Mouse (Mus musculus) ES-E14 (cell line): Measurements from ENCODE around the gene Gng8. TPM values are rescaled to one million over a fixed set of nuclear protein-coding genes. Genes with fewer than 3 reads are reported as not detected.

ENCODE experiments used
- DNase-seq: peaks from one replicate; pipeline ENCODE4 v3.0.0-alpha.2; 2013; ENCODE audit warnings: low read depth, low spot score
- H3K27ac ChIP-seq: 2 replicates; pipeline ENCODE4 v1.5.1; 2012; ENCODE audit warnings: low read depth, mild to moderate bottlenecking, low read length, moderate library complexity, mixed read lengths; ENCODE audit not compliant: poor library complexity, insufficient read depth, severe bottlenecking
- H3K36me3 ChIP-seq: 2 replicates; pipeline ENCODE4 v1.6.1; 2012; ENCODE audit warnings: mild to moderate bottlenecking, low read length, moderate library complexity, mixed read lengths; ENCODE audit not compliant: control insufficient read depth, poor library complexity, insufficient read depth, severe bottlenecking
- H3K4me1 ChIP-seq, 2 experiments: fragments of 150-350 bp in 1 of 2; sonication (generic) in 1 of 2; 2 replicates each; pipeline ENCODE4 v1.6.1; 2012; ENCODE audit warnings: low read length in 2 of 2, mild to moderate bottlenecking in 1 of 2, mixed read lengths in 1 of 2; ENCODE audit not compliant: control insufficient read depth in 2 of 2, insufficient read depth in 2 of 2, poor library complexity in 1 of 2
- H3K4me3 ChIP-seq, 2 experiments: fragments of 150-350 bp in 1 of 2; sonication (generic) in 1 of 2; 2 replicates each; pipeline ENCODE4 v1.5.1; 2012; ENCODE audit warnings: low read length in 2 of 2, low read depth in 1 of 2, mild to moderate bottlenecking in 1 of 2, mixed read lengths in 1 of 2; ENCODE audit not compliant: insufficient read depth in 1 of 2, poor library complexity in 1 of 2, severe bottlenecking in 1 of 2
- H3K9ac ChIP-seq: 2 replicates; pipeline ENCODE4 v1.6.1; 2012; ENCODE audit warnings: low read depth, mild to moderate bottlenecking, low read length, mixed read lengths; ENCODE audit not compliant: poor library complexity, insufficient read depth, severe bottlenecking
- H3K9me3 ChIP-seq: fragments of 150-350 bp; sonication (generic); 2 replicates; pipeline ENCODE4 v1.6.1; 2012; ENCODE audit warnings: low read depth, mild to moderate bottlenecking, low read length; ENCODE audit not compliant: control insufficient read depth, insufficient read depth
- CHD2 ChIP-seq: IDR thresholded peaks from 2 replicates; pipeline ENCODE4 v1.6.1; 2014; ENCODE audit warnings: mild to moderate bottlenecking, low read depth, low read length, inconsistent platforms
- HCFC1 ChIP-seq: IDR thresholded peaks from 2 replicates; pipeline ENCODE4 v1.6.1; 2012; ENCODE audit warnings: low read length, inconsistent platforms, borderline replicate concordance; ENCODE audit not compliant: insufficient read depth
- MAFK ChIP-seq: IDR thresholded peaks from 2 replicates; pipeline ENCODE4 v1.6.1; 2014; ENCODE audit warnings: mild to moderate bottlenecking, low read depth, low read length, inconsistent platforms; ENCODE audit not compliant: insufficient read depth
- ZC3H11A ChIP-seq: IDR thresholded peaks from 2 replicates; pipeline ENCODE4 v1.6.1; 2012; ENCODE audit warnings: low read depth, mild to moderate bottlenecking, inconsistent platforms, low read length, borderline replicate concordance
- ZNF384 ChIP-seq: IDR thresholded peaks from 2 replicates; pipeline ENCODE4 v1.6.1; 2012; ENCODE audit warnings: low read depth, low read length, inconsistent platforms
- in situ Hi-C, 2 experiments: fragments of 600-800 bp; cut with MboI; formaldehyde crosslinking; loops; one replicate each; pipeline ENCODE4 v1.15.1; 2025; ENCODE audit warnings: low sequenced_read_pairs in 2 of 2, inconsistent platforms in 1 of 2; ENCODE audit not compliant: unreplicated experiment in 2 of 2
- total RNA-seq: library from RNA; depleted of rRNA; stranded (reverse); fragments of 300-350 nt; gene quantifications from 2 replicates; pipeline ENCODE4 v1.2.3, GENCODE M21; 2012

Gene Gng8
- total RNA-seq, 1 experiment, result 1.0 TPM

DNA sequence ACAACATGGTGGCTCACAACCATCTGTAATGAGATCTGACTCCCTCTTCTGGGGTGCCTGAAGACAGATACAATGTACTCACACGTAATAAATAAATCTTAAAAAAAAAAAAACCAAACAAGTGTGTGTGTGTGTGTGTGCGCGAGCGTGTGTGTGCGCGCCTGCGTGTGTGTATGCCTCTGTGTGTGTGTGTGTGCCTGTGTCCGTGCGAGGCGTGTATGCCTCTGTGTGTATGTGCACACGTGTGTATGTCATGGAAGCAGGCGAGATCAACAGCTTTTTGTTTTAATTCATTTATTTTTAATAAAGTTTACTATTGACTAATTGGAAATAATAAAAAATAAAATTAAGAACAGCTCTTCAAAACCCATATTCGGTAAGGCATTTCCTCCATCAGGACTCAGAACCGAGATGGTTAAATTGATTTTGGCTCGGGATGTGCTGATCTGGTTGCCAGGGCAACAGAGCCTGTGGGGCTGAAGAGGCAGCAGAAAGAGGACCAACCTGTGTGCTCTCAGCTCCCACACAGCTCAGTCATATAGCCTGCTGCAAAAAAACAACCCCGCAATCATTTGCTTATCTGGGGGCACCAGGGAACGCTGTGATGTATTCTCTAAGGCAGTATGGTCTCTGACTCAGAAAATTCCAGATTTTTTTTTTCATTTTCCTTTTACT lies 46.7 kb downstream of the Gng8 start:
- DNase-seq, result no peak
- no peak overlapping the region for H3K9ac ChIP-seq
- H3K27ac ChIP-seq, result no peak overlapping the region
- H3K36me3 ChIP-seq, result no peaks in the 10 kb centered on the region
- peaks cover 0 to 3% of the 10 kb centered on the region in 2 experiments; a peak in 2 of 4 replicates for H3K4me1 ChIP-seq
- TF ChIP-seq ZNF384 (no peak), HCFC1 (no peak), CHD2 (no peak), ZC3H11A (no peak), MAFK (no peak)
- no peaks in the 10 kb centered on the region for H3K9me3 ChIP-seq
- H3K4me3 ChIP-seq, result no peak overlapping the region
- in situ Hi-C loops, result no loop called here

DNA sequence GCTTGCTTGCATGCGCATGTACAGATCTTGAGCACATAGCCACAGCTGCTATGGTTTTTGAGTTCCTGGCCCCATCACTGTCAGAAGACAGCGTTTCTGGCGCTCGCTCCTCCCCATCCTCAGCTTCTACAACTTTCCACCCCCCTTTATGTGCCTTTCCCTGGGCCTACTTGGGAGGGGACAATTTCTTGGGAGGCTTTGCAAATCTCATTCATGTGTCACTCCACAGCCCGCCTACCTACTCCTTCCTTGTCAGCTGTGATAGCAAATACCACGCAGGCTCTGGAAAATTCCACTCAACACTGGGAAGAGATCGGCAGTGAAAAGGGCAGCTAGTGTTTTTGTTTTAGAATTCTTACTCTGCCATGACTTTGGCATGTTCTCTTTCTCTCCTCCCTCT lies 48.7 kb downstream of the Gng8 start:
- no peaks in the 10 kb centered on the region for H3K9me3 ChIP-seq
- in situ Hi-C loops, result no loop called here
- no peak overlapping the region for H3K4me3 ChIP-seq
- no peaks in the 10 kb centered on the region for H3K36me3 ChIP-seq
- H3K27ac ChIP-seq, result no peak overlapping the region
- no peak for DNase-seq
- TF ChIP-seq ZC3H11A (no peak), MAFK (no peak), ZNF384 (no peak), HCFC1 (no peak), CHD2 (no peak)
- no peak overlapping the region for H3K9ac ChIP-seq
- H3K4me1 ChIP-seq, result peaks cover 0 to 5% of the 10 kb centered on the region in 2 experiments; a peak in 2 of 4 replicates

DNA sequence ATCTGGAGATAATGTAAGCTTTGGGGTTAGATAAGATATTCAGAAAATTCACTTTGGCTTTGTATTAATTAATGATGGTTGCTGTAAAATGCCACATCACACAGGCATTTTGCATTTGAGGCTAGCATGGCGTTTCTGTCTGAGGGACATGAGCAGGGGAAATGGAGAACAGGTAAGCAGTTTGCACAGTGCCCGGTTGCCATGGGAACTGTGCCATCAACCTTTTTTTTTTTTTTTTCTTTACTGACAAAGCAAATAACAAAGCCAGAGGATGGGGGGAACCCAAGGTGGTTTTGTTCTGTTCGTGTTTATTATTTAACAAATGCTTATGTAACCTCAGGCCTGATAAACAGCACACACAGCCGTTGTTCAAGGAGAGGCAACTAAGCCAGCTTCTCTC lies 51.3 kb downstream of the Gng8 start:
- DNase-seq, result no peak
- in situ Hi-C loops, result no loop called here
- Histone ChIP-seq H3K9me3 (no peaks in the 10 kb centered on the region), H3K27ac (no peak overlapping the region), H3K36me3 (no peaks in the 10 kb centered on the region), H3K9ac (no peak overlapping the region), H3K4me1 (peaks cover 0 to 4% of the 10 kb centered on the region in 2 experiments; a peak in 3 of 4 replicates), H3K4me3 (no peak overlapping the region)
- no peak for TF ChIP-seq ZC3H11A
- no peak for TF ChIP-seq CHD2
- no peak for TF ChIP-seq MAFK
- no peak for TF ChIP-seq ZNF384
- no peak for TF ChIP-seq HCFC1

DNA sequence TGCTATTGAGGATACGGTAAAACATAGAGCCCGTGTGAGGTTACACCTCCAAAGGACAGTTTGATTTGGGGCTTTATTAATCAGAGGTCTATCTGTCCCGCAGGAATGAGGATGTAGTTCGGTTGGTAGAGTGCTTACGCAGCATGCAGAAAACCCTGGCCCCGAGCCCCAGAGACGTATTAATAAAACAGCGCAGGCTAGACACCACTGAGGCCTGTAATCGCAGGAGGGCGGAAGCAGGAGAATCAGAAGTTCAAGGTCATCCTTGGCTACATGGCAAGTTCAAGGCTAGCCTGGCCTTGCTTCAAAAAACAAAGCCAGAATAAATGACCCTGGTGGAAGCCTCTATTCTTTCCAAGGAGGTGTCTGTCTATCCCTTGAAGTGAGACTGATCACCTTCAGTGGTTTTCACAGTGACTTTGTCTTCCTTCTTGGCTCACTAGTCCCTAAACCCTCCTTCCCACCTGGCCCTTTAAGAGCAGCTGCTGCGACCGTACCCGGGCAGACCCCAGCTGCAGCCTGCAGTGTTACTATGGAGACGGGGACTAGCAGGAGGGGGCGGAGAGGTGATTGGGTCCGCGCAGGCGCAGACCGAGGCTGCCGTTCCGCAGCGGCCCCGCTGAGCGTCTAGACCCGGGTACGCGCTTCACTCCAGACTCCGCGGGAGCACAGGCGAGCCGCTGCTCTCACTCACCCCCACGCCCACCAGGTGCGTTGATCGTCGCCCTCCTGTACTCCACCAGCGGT lies 52.6 kb downstream of the Gng8 start, which contains the start of gene Pnmal2:
Gene Pnmal2 (plus strand): TSS at position 622 of the 747 bp plus-strand sequence.
- no peaks in the 10 kb centered on the region for H3K36me3 ChIP-seq
- H3K4me3 ChIP-seq, result peak within 1 kb of the TSS; percentile 70 to 76
- DNase-seq, result peak; percentile 78
- no peaks in the 10 kb centered on the region for H3K9me3 ChIP-seq
- no peak for TF ChIP-seq ZC3H11A
- no peak for TF ChIP-seq ZNF384
- no peak; the same call in 1 of the 2 replicates for TF ChIP-seq HCFC1
- TF ChIP-seq CHD2, result no peak
- TF ChIP-seq MAFK, result no peak
- peaks cover 0 to 4% of the 10 kb centered on the region in 2 experiments; a peak in 3 of 4 replicates for H3K4me1 ChIP-seq
- peak within 1 kb of the TSS; percentile 52 for H3K9ac ChIP-seq
- H3K27ac ChIP-seq, result no peak within 1 kb of the TSS
- in situ Hi-C loops, result no loop called here
